Mouse (Mus musculus) liver, adult 2 months (tissue): ENCODE results near the gene Baz2b. TPM values are rescaled to one million over a fixed set of nuclear protein-coding genes. Genes with fewer than 3 reads are reported as not detected.
A peak's percentile ranks its signal among the peaks of the same experiment; 100 is the strongest.

Experiments used
- DNase-seq: peaks from one replicate; pipeline ENCODE4 v3.0.0-alpha.2; 2011; ENCODE audit warnings: low read depth, low spot score; ENCODE audit errors: extremely low read depth
- H3K27ac ChIP-seq: fragments of 200-500 bp; replicated peaks from 2 replicates; pipeline ENCODE4 v1.5.1; 2012; ENCODE audit warnings: low read depth, mild to moderate bottlenecking, control low read depth, inconsistent platforms, low read length; ENCODE audit not compliant: insufficient read depth
- H3K27me3 ChIP-seq: fragments of 200-500 bp; 2 replicates; pipeline ENCODE4 v1.6.1; 2012; ENCODE audit warnings: mild to moderate bottlenecking, moderate library complexity, low read length, inconsistent platforms; ENCODE audit not compliant: control insufficient read depth, insufficient read depth
- H3K36me3 ChIP-seq: fragments of 200-500 bp; 2 replicates; pipeline ENCODE4 v1.6.1; 2012; ENCODE audit warnings: low read length, inconsistent platforms; ENCODE audit not compliant: control insufficient read depth, insufficient read depth
- H3K4me1 ChIP-seq: fragments of 200-500 bp; 2 replicates; pipeline ENCODE4 v1.6.1; 2011; ENCODE audit warnings: low read length; ENCODE audit not compliant: control insufficient read depth, insufficient read depth
- H3K4me3 ChIP-seq: fragments of 200-500 bp; 2 replicates; pipeline ENCODE4 v1.5.1; 2011; ENCODE audit warnings: low read depth, mild to moderate bottlenecking, control low read depth, low read length, moderate library complexity; ENCODE audit not compliant: insufficient read depth
- H3K79me2 ChIP-seq: fragments of 200-500 bp; 2 replicates; pipeline ENCODE4 v1.6.1; 2012; ENCODE audit warnings: inconsistent platforms, mild to moderate bottlenecking, low read length, moderate library complexity; ENCODE audit not compliant: control insufficient read depth, insufficient read depth
- H3K9ac ChIP-seq: fragments of 200-500 bp; 2 replicates; pipeline ENCODE4 v1.6.1; 2012; ENCODE audit warnings: low read depth, mild to moderate bottlenecking, control low read depth, inconsistent platforms, low read length
- CTCF ChIP-seq: fragments of 200-500 bp; IDR thresholded peaks from 2 replicates; pipeline ENCODE4 v1.5.1; 2011; ENCODE audit warnings: low read depth, low read length, control low read depth
- POLR2A ChIP-seq: fragments of 200-500 bp; IDR thresholded peaks from 2 replicates; pipeline ENCODE4 v1.6.1; 2011; ENCODE audit warnings: low read length, control low read depth; ENCODE audit not compliant: insufficient read depth; ENCODE audit errors: extremely low read depth
- WGBS: fragments of 180-500 bp; shearing (Covaris S2); methylation state at CpG from one replicate; pipeline ENCODE4 v1.1.7; 2018; 5-methylcytosine and 5-hydroxymethylcytosine counted together
- polyA plus RNA-seq: library from polyadenylated mRNA; depleted of rRNA; stranded (reverse); fragments of >200 nt; gene quantifications from 2 replicates; pipeline ENCODE4 v1.2.3, GENCODE M21; 2012
- total RNA-seq: library from RNA; depleted of rRNA; stranded (reverse); fragments of >200 nt; gene quantifications from 2 replicates; pipeline ENCODE4 v1.2.3, GENCODE M21; 2014

Gene Baz2b
- total and polyA plus RNA-seq, 2 experiments = 4.8 to 23.5 TPM

DNA sequence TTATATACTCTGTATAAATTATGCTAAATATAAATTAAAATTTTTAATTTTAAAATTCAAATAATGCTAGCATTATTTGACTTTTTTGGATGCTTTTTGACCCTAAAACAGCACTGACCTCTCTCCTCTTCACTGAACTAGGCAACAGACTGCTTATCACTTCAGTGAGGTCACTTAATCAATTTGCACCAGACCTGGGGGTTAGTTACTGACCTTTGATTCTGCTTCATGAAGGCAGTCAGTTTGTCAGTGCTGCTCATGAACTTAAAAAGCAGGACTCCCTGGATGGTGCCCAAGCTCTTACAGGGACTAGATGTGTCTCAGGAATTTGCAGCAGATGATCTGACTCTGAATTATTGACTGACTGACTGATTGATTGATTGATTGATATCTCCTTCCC is 217.9 kb downstream of the Baz2b start:
- no peak overlapping the region for H3K9ac ChIP-seq
- H3K27ac ChIP-seq = no peak overlapping the region

DNA sequence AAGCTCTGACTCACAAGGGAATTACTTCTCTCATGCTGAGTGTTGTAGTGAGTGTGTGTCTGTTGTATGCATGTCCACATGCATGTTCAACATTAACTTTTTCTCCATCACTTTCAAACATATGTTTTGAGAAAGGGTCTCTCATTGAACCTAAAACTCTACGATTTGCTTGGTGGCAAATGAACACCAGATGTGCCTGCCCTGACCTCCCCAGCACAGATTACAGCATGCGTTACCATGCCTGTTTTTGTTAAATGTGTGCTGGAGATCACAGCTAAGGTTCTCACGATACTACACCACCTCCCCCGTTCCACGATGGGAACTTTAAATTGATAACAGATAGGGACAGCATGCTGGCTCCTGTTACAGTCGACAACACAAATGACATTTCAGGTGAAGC is 222.1 kb downstream of the Baz2b start:
- Histone ChIP-seq H3K27me3 (no peaks in the 10 kb centered on the region), H3K36me3 (0 out of 2 replicates have a peak, but pooled peaks cover 2% of the 10 kb centered on the region), H3K27ac (no peak overlapping the region), H3K4me1 (0 out of 2 replicates have a peak, but pooled peaks cover 8% of the 10 kb centered on the region), H3K4me3 (no peak overlapping the region), H3K9ac (no peak overlapping the region), H3K79me2 (peaks cover 5% of the 10 kb centered on the region; the same call in 1 of the 2 replicates)
- no peak for DNase-seq
- 76% methylated on average over 6 of the region's 6 CpGs for WGBS
- TF ChIP-seq CTCF (no peak), POLR2A (no peak)

More for the DNA sequence above, 217.9 kb downstream of the Baz2b start:
- H3K4me3 ChIP-seq = no peak overlapping the region
- H3K27me3 ChIP-seq = no peaks in the 10 kb centered on the region
- no peaks in the 10 kb centered on the region for H3K36me3 ChIP-seq
- peak; percentile 85 for DNase-seq
- peaks cover 8% of the 10 kb centered on the region; the same call in 1 of the 2 replicates for H3K79me2 ChIP-seq
- H3K4me1 ChIP-seq = peaks cover 11% of the 10 kb centered on the region; the same call in 1 of the 2 replicates
- TF ChIP-seq CTCF (no peak), POLR2A (no peak)

DNA sequence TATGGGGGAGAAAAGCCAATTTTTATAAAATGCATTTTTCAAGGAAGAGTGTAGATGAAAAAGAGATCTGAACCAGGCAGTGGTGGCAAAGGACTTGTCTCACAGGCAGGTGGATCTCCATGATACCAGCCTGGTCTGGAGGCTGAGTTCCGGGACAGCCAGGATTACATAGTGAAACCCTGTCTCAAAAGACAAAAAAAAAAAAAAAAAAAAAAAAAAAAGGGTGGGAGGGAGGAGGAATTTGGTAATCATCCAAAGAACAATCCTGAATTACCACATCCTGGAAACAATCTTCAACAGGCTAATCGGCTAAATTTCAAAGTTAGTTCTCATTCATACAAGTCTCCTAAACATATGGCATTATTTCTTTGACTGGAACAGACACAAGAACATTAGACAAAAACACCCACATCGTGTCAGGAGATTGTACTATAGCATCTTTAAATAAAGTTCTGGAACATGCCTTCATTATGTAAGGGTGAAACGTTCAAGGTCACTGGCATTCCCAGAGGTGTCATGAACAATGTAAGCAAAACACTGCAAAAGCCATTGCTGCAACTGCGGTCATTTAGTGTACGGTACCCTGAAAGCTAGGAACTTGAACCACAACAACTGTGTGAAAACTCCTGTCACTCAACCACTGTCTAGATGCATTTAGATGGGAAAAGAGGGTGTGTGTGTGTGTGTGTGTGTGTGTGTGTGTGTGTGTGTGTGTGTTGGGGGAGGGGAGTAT is 230.0 kb downstream of the Baz2b start:
- WGBS = 8% methylated on average over 6 of the region's 6 CpGs
- H3K27ac ChIP-seq = no peak overlapping the region
- peak; percentile 58 for DNase-seq

DNA sequence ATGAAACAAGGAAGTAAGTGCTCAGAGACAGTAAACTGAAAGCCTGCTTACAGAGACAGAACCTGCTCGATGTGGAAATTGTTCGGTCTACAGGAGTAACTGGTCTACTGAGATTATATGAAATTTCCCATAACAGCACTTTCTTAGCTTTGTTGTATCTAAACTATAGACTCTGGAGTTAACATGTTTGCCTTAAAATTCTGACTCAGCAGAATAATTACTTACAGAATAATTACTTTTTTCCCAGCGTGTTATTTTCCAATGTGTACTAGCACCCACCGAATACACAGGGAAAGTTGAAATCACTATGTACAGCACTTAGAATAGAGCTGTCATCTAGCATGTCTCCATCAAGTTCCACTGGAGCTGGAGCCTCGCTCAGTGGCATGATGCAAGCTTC is 233.0 kb downstream of the Baz2b start:
- TF ChIP-seq POLR2A (no peak), CTCF (no peak)
- no peak overlapping the region for H3K27ac ChIP-seq
- H3K4me1 ChIP-seq = peaks cover 5% of the 10 kb centered on the region; the same call in 1 of the 2 replicates
- no peaks in the 10 kb centered on the region for H3K27me3 ChIP-seq
- DNase-seq = no peak
- H3K79me2 ChIP-seq = no peaks in the 10 kb centered on the region
- no peak overlapping the region for H3K4me3 ChIP-seq
- no peak overlapping the region; the same call in 1 of the 2 replicates for H3K9ac ChIP-seq
- 90% methylated on average over 5 of the region's 5 CpGs for WGBS
- H3K36me3 ChIP-seq = peaks cover 16% of the 10 kb centered on the region

More for the DNA sequence above, 230.0 kb downstream of the Baz2b start:
- Histone ChIP-seq H3K36me3 (peaks cover 15% of the 10 kb centered on the region), H3K79me2 (no peaks in the 10 kb centered on the region), H3K9ac (no peak overlapping the region), H3K27me3 (no peaks in the 10 kb centered on the region), H3K4me1 (peaks cover 5% of the 10 kb centered on the region; the same call in 1 of the 2 replicates), H3K4me3 (no peak overlapping the region)
- TF ChIP-seq POLR2A (no peak), CTCF (no peak)

DNA sequence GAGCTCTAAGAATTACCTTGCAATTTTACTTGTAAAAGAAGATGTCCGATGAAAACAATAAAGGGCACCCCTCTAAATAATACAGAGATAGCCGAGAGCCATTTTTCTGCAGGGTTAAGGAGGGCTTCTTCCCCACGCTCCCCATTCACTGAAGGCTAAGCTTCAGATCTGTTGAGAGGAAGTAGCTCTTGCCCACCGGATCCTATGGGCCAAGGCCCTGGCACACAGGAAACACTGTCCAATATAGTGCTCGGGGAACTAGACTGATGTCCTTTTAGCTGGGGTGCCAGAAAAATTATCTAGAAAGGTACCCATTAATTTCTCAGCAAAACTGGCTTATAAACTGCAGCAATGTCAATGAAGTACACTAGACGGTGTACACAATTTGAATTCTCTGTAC is 233.9 kb downstream of the Baz2b start:
- Histone ChIP-seq H3K4me3 (no peak overlapping the region), H3K79me2 (no peaks in the 10 kb centered on the region), H3K36me3 (peaks cover 20% of the 10 kb centered on the region), H3K27ac (no peak overlapping the region), H3K9ac (no peak overlapping the region), H3K4me1 (peaks cover 5% of the 10 kb centered on the region; the same call in 1 of the 2 replicates), H3K27me3 (no peaks in the 10 kb centered on the region)
- TF ChIP-seq POLR2A = no peak
- no peak for TF ChIP-seq CTCF
- WGBS = 81% methylated on average over 6 of the region's 6 CpGs
- DNase-seq = no peak

DNA sequence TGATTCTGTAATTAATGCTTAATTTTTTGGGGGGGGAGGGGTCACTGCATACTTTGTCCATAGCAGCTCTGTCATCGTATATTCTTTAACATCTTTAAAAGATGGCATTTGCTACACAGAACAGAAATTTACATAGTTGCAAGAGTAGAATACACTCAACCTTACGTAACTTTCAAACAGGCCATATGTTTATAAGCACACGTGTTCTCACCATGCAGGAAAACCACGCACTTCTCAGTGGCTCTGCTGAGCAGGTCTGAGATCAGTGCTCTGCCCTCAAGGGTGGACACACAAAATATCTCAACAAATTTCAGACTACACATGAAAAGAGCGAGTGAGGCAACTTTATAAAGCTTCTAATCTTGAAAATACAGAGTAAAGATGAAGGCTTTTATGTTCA is 235.7 kb downstream of the Baz2b start:
- Histone ChIP-seq H3K79me2 (no peaks in the 10 kb centered on the region), H3K36me3 (peaks cover 23% of the 10 kb centered on the region), H3K4me1 (no peaks in the 10 kb centered on the region), H3K4me3 (no peak overlapping the region), H3K27ac (no peak overlapping the region), H3K27me3 (no peaks in the 10 kb centered on the region), H3K9ac (no peak overlapping the region)
- DNase-seq = no peak
- 93% methylated on average over 5 of the region's 5 CpGs for WGBS
- TF ChIP-seq POLR2A (no peak), CTCF (no peak)
